Mouse (Mus musculus) kidney, embryonic 15.5 days (tissue): ENCODE measurements at regions not wholly inside any gene's neighbourhood (a gene's known extent, or its start where the extent isn't known, plus 50 kb on each side); places are given as distances from the start of the nearest gene placed in this dataset.

ENCODE experiments used
- ATAC-seq: fragments of 200-750 bp; cut with Nextera tagmentation; replicated peaks from 2 replicates; pipeline ENCODE4 v1.8.0; 2017; ENCODE audit warnings: moderate TSS enrichment; ENCODE audit not compliant: low FRiP score
- H3K27ac ChIP-seq: fragments of 300-500 bp; sonication (generic); 2 replicates; pipeline ENCODE4 v1.5.1; 2015; ENCODE audit warnings: mild to moderate bottlenecking, inconsistent platforms
- H3K27me3 ChIP-seq: fragments of 300-500 bp; sonication (generic); 2 replicates; pipeline ENCODE4 v1.6.1; 2015; ENCODE audit warnings: inconsistent platforms
- H3K36me3 ChIP-seq: fragments of 300-500 bp; sonication (generic); 2 replicates; pipeline ENCODE4 v1.6.1; 2015; ENCODE audit warnings: inconsistent platforms
- H3K4me1 ChIP-seq: fragments of 300-500 bp; sonication (generic); 2 replicates; pipeline ENCODE4 v1.6.1; 2015; ENCODE audit warnings: inconsistent platforms
- H3K4me2 ChIP-seq: fragments of 300-500 bp; sonication (generic); 2 replicates; pipeline ENCODE4 v1.6.1; 2015; ENCODE audit warnings: moderate library complexity, mild to moderate bottlenecking, inconsistent platforms
- H3K4me3 ChIP-seq: fragments of 300-500 bp; sonication (generic); replicated peaks from 2 replicates; pipeline ENCODE4 v1.5.1; 2015; ENCODE audit warnings: mild to moderate bottlenecking, inconsistent platforms
- H3K9ac ChIP-seq: fragments of 300-500 bp; sonication (generic); 2 replicates; pipeline ENCODE4 v1.6.1; 2015; ENCODE audit warnings: mild to moderate bottlenecking, inconsistent platforms
- H3K9me3 ChIP-seq: fragments of 300-500 bp; sonication (generic); replicated peaks from 2 replicates; pipeline ENCODE4 v1.6.1; 2016; ENCODE audit warnings: inconsistent platforms
- WGBS: fragments of 180-500 bp; shearing (Covaris S2); methylation state at CpG from one replicate; pipeline ENCODE4 v1.1.7; 2015; ENCODE audit warnings: mixed read lengths; 5-methylcytosine and 5-hydroxymethylcytosine counted together

DNA sequence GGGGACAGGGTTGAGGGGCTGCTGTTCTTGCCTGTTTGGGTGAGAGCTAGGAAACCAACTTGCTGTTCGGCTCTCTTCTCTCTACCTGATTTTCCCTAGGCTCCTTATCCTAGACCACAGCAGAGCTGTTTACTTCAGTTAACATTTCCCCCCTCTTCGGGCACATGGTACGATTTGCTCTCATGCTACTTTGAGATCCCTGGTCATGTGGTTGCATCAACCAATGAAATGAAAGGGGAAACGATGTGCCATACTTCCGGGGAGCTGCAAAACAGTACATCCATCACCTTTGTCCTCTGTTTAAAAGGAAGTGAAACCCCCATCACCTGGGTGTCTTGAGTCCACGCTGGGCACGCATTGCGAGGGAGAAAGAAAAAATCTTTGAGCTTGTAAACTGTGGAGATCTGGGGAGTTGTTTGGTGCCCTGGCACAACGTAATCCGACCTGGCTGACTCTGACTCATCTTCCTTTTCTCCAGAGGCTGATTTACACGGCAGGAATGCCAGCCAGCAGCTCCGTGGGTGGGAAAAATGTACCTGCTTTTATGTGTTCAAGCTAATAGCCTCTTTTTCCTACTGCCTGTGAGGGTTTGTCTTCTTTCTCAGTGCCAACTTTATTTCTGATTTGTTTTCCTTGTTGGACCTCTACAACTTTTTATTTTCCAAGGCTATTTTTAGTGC lies 97.2 kb upstream of the Adra1b start:
- Histone ChIP-seq H3K27ac (no peak overlapping the region), H3K4me3 (no peak overlapping the region), H3K27me3 (no peaks in the 10 kb centered on the region), H3K9ac (no peak overlapping the region), H3K9me3 (no peaks in the 10 kb centered on the region), H3K36me3 (no peaks in the 10 kb centered on the region), H3K4me2 (no peak overlapping the region), H3K4me1 (0 out of 2 replicates have a peak, but pooled peaks cover 4% of the 10 kb centered on the region)
- WGBS: 64% methylated on average over 12 of the region's 12 CpGs
- ATAC-seq: no peak

DNA sequence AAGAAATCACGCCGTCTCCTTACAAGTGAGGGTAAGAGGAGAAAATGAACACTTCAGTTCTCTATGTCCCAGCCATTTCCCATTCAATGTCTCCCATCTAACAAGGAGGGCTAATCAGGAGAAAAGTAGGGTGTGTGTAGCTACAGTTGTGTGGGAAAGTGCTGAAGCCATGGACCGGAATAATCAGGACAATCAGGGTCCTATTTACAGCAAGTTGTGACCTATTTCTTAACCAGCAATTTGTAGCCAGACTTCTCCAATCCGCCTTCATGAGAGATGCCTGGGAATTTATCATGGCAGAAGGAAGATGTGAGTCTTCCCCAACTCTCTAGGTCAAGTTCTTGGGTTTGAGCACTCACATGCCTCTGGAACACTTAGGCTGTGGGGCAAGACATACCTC lies 99.0 kb upstream of the Adra1b start:
- no peak for ATAC-seq
- Histone ChIP-seq H3K9ac (no peak overlapping the region), H3K4me2 (no peak overlapping the region), H3K27ac (no peak overlapping the region), H3K9me3 (no peaks in the 10 kb centered on the region), H3K4me1 (0 out of 2 replicates have a peak, but pooled peaks cover 4% of the 10 kb centered on the region), H3K4me3 (no peak overlapping the region), H3K36me3 (no peaks in the 10 kb centered on the region), H3K27me3 (no peaks in the 10 kb centered on the region)
- 89% methylated on average over 4 of the region's 4 CpGs for WGBS

DNA sequence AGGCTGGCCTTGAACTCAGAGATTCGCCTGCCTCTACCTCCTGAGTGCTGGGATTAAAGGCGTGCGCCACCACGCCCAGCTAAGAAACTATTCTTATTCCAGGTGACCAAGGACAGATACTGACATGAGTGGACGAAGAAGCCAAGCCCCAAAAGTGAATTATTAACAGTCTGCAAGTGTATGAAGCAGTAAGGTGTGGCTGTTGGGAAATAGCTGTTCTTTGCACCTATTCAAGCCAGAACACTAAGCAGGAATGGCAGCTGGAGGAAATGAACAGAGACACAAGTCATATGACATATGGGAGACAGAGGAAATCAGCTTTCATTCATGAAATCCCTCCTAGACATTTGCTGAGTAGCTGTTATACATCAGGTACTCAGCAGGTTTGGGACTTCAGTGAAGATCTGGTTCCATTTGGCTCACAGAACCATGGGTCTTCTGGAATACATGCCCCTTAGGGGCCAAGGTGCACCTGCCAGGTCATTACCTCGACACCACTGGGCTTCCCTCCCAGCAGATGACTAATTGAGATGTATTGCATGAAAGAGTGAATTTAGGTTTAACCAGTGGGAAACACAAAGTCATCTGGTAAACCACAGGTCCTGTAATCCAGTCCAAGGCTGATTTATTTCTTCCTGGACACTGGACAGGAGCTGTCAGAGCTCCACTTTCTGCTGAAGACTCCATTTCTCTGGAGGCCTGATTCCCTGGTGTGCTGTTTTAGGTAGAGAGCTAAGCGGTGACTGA lies 101.0 kb upstream of the Adra1b start:
- 87% methylated on average over 7 of the region's 7 CpGs for WGBS
- Histone ChIP-seq H3K36me3 (no peaks in the 10 kb centered on the region), H3K9me3 (no peaks in the 10 kb centered on the region), H3K27ac (no peak overlapping the region), H3K9ac (no peak overlapping the region), H3K4me2 (no peak overlapping the region), H3K4me3 (no peak overlapping the region), H3K4me1 (0 out of 2 replicates have a peak, but pooled peaks cover 4% of the 10 kb centered on the region), H3K27me3 (no peaks in the 10 kb centered on the region)
- no peak for ATAC-seq

DNA sequence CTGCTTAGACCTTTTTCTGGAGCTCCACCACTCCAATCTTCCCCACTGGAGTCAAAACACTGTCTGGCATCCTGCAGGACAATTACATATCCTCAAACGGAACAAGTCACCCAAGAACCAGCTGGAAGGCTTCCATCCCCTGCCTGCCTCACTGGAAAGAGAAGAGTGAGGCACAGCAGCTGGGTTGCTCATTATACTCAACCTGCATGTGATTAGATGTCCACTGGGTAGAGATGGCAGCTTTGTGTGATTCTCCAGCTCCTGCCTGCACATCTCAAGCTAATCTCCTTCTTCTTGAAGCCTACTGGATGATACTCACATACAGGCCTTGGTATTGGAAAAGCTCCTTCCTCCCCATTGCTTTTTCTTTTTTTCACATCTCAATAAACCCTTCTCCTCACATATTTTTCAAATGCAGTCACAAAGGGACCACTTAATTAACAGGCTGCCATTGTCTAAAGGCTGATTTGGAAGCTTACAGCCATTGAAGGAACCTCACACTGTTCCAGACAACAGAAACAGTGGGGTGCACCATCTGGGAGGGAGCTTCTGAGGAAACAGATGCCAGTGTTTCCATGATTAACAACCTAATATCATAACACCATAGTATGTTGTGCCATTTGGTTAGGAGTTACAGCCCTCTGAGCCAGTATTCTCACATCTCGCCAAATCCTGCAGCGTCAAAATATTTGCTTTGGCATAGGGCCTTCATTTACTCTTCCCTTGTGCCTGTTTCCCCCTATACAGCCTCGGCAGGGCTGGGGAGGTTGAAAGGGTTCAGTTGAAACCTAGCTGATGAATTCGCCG lies 101.9 kb upstream of the Adra1b start:
- Histone ChIP-seq H3K27me3 (no peaks in the 10 kb centered on the region), H3K36me3 (no peaks in the 10 kb centered on the region), H3K9ac (no peak overlapping the region), H3K27ac (no peak overlapping the region), H3K4me3 (no peak overlapping the region), H3K4me2 (no peak overlapping the region), H3K4me1 (0 out of 2 replicates have a peak, but pooled peaks cover 4% of the 10 kb centered on the region), H3K9me3 (no peaks in the 10 kb centered on the region)
- WGBS: 47% methylated on average over 6 of the region's 6 CpGs
- ATAC-seq: no peak

DNA sequence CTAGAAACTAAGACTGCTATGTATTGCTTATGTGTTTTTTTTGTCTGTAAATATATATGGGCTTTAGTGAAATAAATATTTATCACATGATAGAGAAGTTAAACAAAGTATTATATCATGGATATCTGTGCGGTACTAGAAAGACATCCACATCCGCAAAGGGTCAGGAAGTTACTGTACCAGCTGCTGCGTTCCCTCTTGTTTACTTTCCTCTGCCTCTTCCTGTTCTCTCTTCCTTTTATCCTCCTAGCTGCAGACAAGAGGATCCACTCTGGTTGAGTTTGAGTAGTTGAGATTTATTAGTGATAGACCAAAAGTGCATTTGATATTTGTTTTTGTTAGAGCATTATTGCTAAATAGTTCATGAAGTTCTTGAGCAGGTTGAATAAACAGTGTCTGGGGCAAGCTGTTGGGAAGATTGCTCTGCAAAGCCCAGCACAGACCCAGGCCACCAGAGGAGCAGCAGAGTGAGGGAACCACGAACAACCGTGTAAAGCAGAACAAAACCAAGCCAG lies 106.6 kb upstream of the Adra1b start:
- no peak for ATAC-seq
- WGBS: 43% methylated on average over 5 of the region's 5 CpGs
- H3K4me1 ChIP-seq: 0 out of 2 replicates have a peak, but pooled peaks cover 2% of the 10 kb centered on the region
- no peak overlapping the region for H3K27ac ChIP-seq
- H3K27me3 ChIP-seq: no peaks in the 10 kb centered on the region
- no peaks in the 10 kb centered on the region for H3K9me3 ChIP-seq
- H3K4me3 ChIP-seq: no peak overlapping the region
- no peak overlapping the region for H3K4me2 ChIP-seq
- no peaks in the 10 kb centered on the region for H3K36me3 ChIP-seq
- H3K9ac ChIP-seq: no peak overlapping the region

DNA sequence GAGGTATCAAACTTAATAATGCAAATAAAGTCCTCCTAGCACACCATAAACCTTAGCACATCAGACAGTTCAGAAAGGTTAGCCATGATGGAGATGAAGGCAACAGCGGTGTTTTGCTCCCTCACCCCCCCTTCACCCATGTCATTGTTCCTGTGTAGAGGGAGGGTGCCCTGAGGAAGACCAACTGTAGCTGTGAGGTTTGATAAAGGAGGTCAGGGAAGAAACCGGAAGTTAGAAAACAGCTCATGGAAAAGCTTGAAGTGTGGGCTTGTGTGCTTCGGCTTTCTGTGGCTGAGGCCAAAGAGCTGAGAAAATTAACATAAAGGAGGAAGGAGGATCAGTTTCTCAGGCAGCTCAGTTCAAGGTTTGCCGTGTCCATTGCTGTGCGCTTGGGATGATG lies 111.3 kb upstream of the Adra1b start:
- H3K27ac ChIP-seq: no peak overlapping the region
- H3K27me3 ChIP-seq: no peaks in the 10 kb centered on the region
- H3K4me1 ChIP-seq: no peaks in the 10 kb centered on the region
- WGBS: 77% methylated on average over 5 of the region's 5 CpGs
- no peak overlapping the region for H3K9ac ChIP-seq
- H3K4me2 ChIP-seq: no peak overlapping the region
- H3K9me3 ChIP-seq: no peaks in the 10 kb centered on the region
- no peak for ATAC-seq
- H3K4me3 ChIP-seq: no peak overlapping the region
- no peaks in the 10 kb centered on the region for H3K36me3 ChIP-seq

DNA sequence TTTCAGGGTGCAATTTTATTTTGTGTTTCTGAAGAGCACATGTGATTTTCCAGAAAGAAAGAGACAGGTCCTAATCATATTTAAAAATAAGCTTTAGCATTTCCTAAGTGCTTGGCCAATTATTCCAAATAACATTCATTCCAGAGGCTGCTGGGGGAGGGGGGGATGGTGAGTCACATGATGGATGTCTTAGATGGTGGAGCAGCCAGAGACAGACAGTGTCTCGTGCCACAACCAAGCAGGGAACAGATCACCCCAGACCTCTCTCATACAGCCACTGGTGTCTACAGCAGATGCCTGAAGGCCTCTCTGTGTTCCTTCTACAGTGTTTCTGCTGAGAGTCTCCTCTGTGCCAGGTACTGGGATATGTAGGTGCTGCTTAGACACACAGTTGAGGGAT lies 112.8 kb upstream of the Adra1b start:
- no peak for ATAC-seq
- Histone ChIP-seq H3K36me3 (no peaks in the 10 kb centered on the region), H3K4me3 (no peak overlapping the region), H3K4me1 (no peaks in the 10 kb centered on the region), H3K4me2 (no peak overlapping the region), H3K9me3 (no peaks in the 10 kb centered on the region), H3K9ac (no peak overlapping the region), H3K27ac (no peak overlapping the region), H3K27me3 (no peaks in the 10 kb centered on the region)
- WGBS: 63% methylated on average over 1 of the region's 1 CpGs

DNA sequence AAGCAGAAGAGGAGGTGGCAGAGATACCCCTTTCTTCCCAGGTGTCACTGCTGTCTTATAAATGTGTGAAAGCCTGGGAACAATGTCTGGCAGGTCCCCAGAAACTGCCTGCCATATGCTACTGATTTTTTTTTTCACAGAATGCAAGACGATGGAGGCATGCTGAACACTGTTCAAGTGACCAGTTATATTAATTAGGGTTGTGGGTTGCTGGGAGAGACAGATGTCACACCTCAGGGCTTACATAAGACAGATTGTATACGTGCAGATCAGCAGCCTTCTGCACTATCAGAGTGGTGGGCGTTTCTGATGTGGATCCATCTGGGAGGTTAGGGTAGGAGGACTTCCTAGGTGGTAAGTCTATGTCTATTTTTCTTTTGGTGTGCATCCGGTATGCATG lies 120.6 kb upstream of the Adra1b start:
- no peaks in the 10 kb centered on the region for H3K4me1 ChIP-seq
- 68% methylated on average over 4 of the region's 4 CpGs for WGBS
- H3K4me3 ChIP-seq: no peak overlapping the region
- H3K27ac ChIP-seq: no peak overlapping the region
- H3K4me2 ChIP-seq: no peak overlapping the region
- no peak overlapping the region for H3K9ac ChIP-seq
- H3K27me3 ChIP-seq: no peaks in the 10 kb centered on the region
- no peaks in the 10 kb centered on the region for H3K36me3 ChIP-seq
- H3K9me3 ChIP-seq: no peaks in the 10 kb centered on the region
- no peak for ATAC-seq

DNA sequence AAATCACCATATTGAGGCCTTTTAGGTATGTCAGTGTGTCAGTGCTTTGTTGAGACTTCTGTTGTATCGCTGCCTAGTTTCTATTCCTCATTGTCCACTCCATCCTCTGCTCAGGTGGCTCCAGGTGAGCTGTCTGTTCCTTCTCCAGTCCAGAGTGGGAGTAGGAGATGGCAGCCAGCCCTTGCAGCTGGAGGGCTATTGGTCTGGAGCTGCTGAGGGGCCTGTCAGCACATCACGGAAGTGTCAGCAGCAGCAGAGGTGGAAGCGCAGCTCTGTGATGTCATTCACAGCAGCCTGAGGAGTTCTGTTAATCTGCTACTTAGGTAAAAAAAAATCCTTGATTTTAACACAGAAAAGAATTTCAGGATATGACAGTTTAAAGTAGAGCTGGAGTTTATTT lies 126.0 kb upstream of the Adra1b start:
- ATAC-seq: no peak
- Histone ChIP-seq H3K27ac (no peak overlapping the region), H3K4me3 (no peak overlapping the region), H3K4me1 (no peaks in the 10 kb centered on the region), H3K9me3 (no peaks in the 10 kb centered on the region), H3K4me2 (no peak overlapping the region), H3K27me3 (no peaks in the 10 kb centered on the region), H3K9ac (no peak overlapping the region), H3K36me3 (no peaks in the 10 kb centered on the region)
- 76% methylated on average over 3 of the region's 3 CpGs for WGBS

DNA sequence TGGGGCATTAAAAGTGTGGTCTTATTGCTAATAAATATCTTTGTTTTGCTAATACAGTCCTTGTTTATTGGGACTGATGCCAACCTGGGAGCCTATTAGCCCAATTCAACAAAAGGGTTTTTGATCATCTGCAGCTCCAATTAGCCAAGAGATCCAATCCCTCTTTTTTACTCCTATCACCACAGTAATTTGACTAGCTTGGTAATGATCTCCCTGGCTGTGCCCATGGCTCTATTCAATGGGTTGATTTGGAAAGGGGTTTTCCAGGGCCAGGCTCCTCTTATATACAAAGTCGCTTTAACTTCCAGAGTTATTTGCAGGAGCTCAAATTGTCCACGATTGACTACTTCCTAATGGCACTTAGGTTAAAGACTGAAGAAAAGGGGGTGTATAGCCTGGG lies 145.1 kb upstream of the Adra1b start:
- ATAC-seq: no peak
- no peaks in the 10 kb centered on the region for H3K9me3 ChIP-seq
- H3K27me3 ChIP-seq: no peaks in the 10 kb centered on the region
- no peak overlapping the region for H3K4me3 ChIP-seq
- H3K4me2 ChIP-seq: no peak overlapping the region
- no peak overlapping the region for H3K9ac ChIP-seq
- no peak overlapping the region for H3K27ac ChIP-seq
- no peaks in the 10 kb centered on the region for H3K36me3 ChIP-seq
- WGBS: 10% methylated on average over 2 of the region's 2 CpGs
- H3K4me1 ChIP-seq: no peaks in the 10 kb centered on the region

DNA sequence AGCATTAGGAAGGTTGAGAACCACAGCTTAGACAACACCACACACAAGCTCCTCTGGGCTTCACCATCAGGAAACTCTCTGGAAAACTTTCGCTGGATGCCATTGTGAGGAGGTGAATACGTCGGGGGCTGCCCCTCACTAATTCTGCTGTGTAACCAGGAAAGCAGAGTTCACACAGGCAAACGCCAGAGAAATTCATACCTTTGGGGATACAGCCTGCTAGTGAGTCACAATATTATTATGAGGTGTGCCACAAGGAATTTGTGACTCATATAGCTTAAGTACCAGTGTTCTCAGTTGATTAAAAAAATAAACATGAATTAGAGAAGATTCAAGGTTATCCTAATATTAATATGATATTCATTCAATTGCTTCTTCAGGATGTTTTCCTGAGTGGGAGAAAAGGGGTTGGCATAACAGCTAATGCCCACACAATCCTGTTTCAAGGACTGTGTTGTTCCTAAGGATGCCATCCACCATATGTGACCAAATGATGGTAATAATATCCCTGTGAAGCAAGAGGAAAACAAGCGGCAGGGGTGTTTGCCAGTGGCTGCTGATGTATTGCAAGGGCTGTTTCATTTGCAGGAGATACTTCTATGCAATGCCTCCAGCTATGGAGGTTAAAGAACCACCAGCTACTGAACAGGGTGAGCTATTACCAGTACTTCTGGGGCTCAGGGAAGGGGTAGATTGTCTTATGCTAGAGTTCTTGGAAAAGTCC lies 148.4 kb upstream of the Adra1b start:
- no peaks in the 10 kb centered on the region for H3K9me3 ChIP-seq

More for the DNA sequence above, 148.4 kb upstream of the Adra1b start:
- no peaks in the 10 kb centered on the region for H3K4me1 ChIP-seq
- 74% methylated on average over 5 of the region's 5 CpGs for WGBS
- no peak overlapping the region for H3K4me2 ChIP-seq
- no peaks in the 10 kb centered on the region for H3K36me3 ChIP-seq
- ATAC-seq: no peak
- no peak overlapping the region for H3K9ac ChIP-seq
- no peaks in the 10 kb centered on the region for H3K27me3 ChIP-seq
- no peak overlapping the region for H3K4me3 ChIP-seq
- H3K27ac ChIP-seq: no peak overlapping the region
